Mouse (Mus musculus) T-helper 1 cell (primary cell): ENCODE measurements around the gene Rgs10.
"Not testable (repeated sequence)": the region's sequence is repeated elsewhere in the genome, so short reads cannot be mapped to it uniquely, and the experiment has no call there.

Experiments
- in situ Hi-C: fragments of 300-600 bp; cut with MboI, MseI; formaldehyde crosslinking; loops from one replicate; pipeline ENCODE4 v1.15.1; 2025; ENCODE audit warnings: high pct_unique_total_duplicates

Rgs10 gene

GRCm38 (mm10) chr7:128346522-128346921 is 72.0 kb downstream of the Rgs10 start:
- in situ Hi-C loops: loop anchor here (5.0 kb wide), 1 partner anchor 104 kb away; no protein-coding TSS in a partner anchor

- in situ Hi-C loops: loop anchor here (5.0 kb wide), 1 partner anchor 103 kb away; no protein-coding TSS in a partner anchor
These were observed 72.9 kb downstream of the Rgs10 start for GRCm38 (mm10) chr7:128345691-128346090.

- in situ Hi-C loops: loop anchor here (5.0 kb wide), 1 partner anchor 103 kb away; no protein-coding TSS in a partner anchor
These were observed 73.5 kb downstream of the Rgs10 start for GRCm38 (mm10) chr7:128344928-128345653.

- in situ Hi-C loops: no loop called here
These were observed 74.1 kb downstream of the Rgs10 start for GRCm38 (mm10) chr7:128344488-128344887.

- in situ Hi-C loops: not testable (repeated sequence)
These were observed 75.9 kb downstream of the Rgs10 start for GRCm38 (mm10) chr7:128342691-128343090.

- in situ Hi-C loops: not testable (repeated sequence)
These were observed 78.2 kb downstream of the Rgs10 start for GRCm38 (mm10) chr7:128340321-128340720.

- in situ Hi-C loops: no loop called here
These were observed 85.7 kb downstream of the Rgs10 start for GRCm38 (mm10) chr7:128332896-128333295.

GRCm38 (mm10) chr7:128330981-128331380 is 87.6 kb downstream of the Rgs10 start:
- in situ Hi-C loops: no loop called here

GRCm38 (mm10) chr7:128324977-128325376 is 93.6 kb downstream of the Rgs10 start:
- in situ Hi-C loops: no loop called here
